Mouse (Mus musculus): ENCODE measurements around the gene Vars. TPM values are rescaled to one million over a fixed set of nuclear protein-coding genes. Genes with fewer than 3 reads are reported as not detected.
A peak's percentile ranks its signal among the peaks of the same experiment; 100 is the strongest.

Vars gene
- total RNA-seq, 2 experiments from 2014 or later = 52.9 to 55.9 TPM

DNA sequence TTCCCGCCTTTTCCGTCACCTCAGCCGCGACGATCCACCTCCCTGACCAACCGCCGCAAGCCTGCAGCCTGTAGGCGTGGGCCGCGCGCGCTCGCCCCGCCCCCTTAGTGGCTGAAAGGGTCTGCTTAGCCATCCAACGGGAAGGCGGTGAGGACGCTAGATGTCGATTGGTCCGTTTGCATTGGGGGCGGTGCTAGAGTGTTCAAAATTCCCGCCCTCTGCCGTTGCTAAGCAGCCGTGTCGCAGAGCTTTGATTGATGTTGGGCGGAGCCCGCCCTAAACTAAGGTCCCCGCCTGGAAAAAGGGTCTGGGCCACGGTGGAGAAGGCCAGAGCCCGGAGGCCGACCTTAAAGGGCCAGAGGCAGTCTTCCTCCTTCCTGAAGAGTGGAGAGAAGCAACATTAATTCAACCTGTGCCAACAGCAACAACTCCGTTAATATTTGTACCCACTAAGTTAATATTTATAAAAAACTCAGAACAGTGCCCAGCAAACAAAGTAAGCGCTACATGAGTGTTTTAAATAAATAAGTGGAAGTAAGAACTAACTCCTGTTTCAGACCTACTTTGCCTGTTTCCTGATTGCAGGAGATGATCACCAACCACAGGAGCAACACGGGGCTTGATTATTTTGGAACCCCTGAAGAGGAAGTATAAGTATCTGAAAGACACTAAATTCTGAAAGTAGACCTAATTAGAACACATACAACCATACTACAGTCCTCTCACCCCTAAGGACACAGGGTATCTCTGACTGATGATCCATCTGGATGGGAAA, 46.1 kb downstream of the Vars start, which contains the start of gene Msh5:
Gene Msh5 (minus strand): TSS at position 65 of the 775 bp plus-strand sequence.
- peak; percentile 93 to 97 for DNase-seq (ENCODE audit: low spot score in 2 of 2)

DNA sequence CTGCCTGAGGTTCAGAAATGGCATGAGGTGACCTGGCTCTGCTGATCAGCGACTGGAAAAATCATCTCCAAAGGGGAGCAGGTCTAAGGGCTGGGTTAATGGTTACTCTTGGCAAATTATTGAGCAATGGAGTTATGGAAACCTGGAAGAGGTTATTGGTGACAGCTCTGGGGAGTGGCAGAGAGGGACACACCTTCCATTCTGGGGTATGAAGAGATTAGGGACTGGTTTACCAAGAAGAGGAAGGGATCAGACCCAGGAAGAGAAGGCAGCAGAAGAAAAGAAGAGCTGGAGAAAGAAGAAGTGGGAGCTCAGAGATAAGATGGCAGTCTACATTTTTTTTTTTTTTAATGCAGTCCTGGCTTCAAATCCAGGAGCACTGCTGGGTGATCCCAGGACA, 46.9 kb downstream of the Vars start:
- DNase-seq (ENCODE audit: low spot score in 2 of 2) = no peak

GRCm38 (mm10) chr17:35048149-35048931, 47.6 kb downstream of the Vars start:
- DNase-seq (ENCODE audit: low spot score in 2 of 2) = no peak

DNA sequence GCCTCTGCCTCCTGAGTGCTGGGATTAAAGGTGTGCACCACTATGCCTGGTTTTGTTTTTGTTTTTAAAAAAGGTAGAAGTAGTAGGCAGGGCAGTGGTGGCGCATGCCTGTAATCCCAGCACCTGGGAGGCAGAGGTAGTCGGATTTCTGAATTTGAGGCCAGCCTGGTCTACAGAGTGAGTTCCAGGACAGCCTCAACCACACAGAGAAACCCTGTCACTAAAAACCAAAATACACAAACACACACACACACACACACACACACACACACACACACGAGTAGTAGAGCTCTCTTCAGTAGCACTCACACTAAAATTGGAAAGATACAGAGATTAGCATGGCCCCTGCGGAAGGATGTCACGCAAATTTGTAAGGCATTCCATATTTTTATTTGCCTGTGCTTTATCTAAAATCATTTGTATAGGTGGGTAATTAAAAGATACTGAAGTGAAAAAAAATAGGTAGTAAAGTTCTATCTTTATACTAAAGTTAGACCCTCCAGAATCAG, 48.2 kb downstream of the Vars start:
- DNase-seq (ENCODE audit: low spot score in 2 of 2) = no peak

DNA sequence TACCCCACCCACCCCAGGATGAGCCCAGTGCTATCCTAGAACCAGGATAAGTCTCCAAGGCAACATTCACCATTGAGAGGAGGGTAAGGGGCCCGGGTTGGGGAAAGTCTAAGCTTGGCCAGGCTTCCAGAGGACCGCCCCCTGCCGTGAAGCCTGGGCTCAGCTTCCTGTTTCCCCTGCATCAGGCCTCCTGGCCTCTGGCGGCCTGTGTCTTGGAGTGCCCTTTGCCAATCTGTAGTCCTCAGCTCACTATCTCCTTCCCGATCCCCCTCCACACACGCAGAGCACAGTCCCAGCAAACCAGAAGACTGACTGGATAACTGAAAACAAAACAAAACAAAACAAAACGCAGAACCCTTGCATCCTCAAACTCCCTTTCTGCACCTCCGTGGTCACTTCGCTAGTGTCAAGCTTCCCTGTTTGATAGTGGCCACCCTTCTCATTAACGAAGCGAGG, 48.8 kb downstream of the Vars start, which contains the start of gene Clic1:
Gene Clic1 (plus strand): TSS at position 406 of the 456 bp plus-strand sequence.
- no peak for DNase-seq (ENCODE audit: low spot score in 2 of 2)

DNA sequence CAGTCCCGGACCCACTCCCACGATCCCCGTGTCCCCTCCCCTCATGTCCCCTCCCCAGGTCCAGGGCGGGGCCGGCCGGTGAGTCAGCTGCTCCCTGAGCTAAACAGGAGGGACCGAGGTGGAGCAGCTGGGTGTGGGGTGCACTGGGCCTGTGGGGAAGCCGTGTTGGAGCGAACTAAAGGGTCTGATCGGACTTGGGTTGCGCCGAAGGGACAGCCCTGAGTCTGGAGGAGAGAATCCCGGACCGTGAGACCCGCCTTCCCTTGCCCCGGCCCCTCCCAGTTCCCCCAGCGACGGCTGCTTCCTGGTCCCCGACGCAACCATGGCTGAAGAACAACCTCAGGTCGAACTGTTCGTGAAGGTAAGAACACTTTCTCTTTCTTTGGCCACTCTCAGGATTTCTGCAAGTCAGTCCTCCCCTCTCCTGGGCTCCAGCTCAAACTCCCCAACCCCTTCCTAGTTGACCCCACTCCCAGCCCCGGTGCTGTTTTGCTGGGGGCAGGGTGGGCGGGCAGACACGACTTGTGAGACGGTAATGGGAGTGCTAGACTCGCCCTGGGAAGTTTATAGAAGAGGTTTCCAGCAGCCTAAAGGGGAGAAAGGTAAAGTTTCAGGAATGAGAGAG, 49.5 kb downstream of the Vars start:
- DNase-seq (ENCODE audit: low spot score in 2 of 2) = no peak

DNA sequence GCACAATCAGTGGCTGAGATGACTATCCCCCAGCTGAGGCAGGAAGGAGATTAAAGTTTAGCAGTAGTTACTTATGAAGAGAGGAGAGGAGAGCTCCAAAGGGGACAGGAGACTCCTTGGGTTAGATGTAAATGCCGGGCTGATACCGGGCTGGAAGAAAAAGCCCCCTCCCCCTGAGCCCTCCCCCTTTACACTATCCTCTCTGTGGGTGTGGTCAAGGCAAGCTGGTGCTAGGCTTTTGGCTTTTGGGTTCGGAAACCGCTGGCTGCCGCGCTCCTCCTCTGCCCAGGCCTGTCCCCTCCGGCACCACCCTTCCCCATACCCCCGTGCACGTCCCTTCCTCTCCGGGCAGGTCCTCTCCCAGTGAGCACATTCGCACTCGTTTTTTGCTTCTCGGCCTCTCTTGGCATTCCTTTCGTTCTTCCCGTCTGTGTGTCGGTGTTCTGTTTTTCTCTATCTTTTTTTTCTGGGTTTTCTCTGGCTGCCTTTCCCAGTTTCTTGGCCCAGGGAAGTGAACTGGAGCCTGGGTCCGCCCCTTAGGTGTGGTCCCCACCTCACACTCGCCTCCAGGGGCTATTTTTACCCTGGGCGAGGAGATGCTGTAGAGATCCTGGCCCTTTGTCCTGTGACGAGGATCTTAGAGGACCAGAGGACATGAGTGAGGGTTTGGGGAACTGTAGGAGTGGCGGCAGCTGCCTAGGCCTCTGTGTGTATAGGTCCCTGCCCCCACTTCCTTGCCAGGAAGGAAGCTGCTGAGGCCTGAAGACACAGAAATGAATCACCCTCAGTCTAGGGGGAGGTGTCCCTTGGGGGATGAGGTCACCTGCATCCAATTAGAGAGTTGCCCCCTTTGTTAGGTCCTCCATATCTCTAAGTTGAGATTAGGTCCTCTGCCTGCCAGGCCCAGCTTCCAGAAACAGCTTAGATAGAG, 50.6 kb downstream of the Vars start:
- DNase-seq (ENCODE audit: low spot score in 2 of 2) = no peak

DNA sequence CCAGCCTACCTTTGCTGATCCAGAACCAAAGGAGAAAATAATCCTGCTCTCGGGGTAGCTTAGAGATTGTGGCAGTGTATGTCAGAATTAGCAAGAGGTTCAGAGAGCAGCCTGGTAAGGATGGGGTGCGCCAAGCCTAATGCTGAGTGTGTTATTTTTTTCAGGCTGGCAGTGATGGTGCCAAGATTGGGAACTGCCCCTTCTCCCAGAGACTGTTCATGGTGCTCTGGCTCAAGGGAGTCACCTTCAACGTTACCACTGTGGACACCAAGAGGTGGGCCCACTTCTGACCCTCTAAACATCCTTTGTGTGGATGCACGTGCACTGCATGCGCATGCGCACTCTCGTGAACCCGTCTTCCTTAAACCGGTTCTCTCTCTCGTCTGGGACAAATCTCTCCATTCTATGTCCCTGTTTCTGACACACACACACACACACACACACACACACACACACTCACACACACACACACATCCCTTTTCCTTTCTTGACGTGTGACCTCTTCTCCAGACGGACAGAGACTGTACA, 51.5 kb downstream of the Vars start:
- no peak for DNase-seq (ENCODE audit: low spot score in 2 of 2)

GRCm38 (mm10) chr17:35055691-35056495, 55.1 kb downstream of the Vars start:
- no peak for DNase-seq (ENCODE audit: low spot score in 2 of 2)

GRCm38 (mm10) chr17:35057090-35057489, 56.3 kb downstream of the Vars start:
- DNase-seq (ENCODE audit: low spot score in 2 of 2) = no peak

GRCm38 (mm10) chr17:35058316-35058715, 57.5 kb downstream of the Vars start:
- no peak for DNase-seq (ENCODE audit: low spot score in 2 of 2)

- DNase-seq (ENCODE audit: low spot score in 2 of 2) = peak; percentile 79 to 85
Measured at GRCm38 (mm10) chr17:35058911-35059892, 58.4 kb downstream of the Vars start, which contains the start of gene Ddah2. Gene Ddah2, plus strand, starts transcription at chr17:35059035.

DNA sequence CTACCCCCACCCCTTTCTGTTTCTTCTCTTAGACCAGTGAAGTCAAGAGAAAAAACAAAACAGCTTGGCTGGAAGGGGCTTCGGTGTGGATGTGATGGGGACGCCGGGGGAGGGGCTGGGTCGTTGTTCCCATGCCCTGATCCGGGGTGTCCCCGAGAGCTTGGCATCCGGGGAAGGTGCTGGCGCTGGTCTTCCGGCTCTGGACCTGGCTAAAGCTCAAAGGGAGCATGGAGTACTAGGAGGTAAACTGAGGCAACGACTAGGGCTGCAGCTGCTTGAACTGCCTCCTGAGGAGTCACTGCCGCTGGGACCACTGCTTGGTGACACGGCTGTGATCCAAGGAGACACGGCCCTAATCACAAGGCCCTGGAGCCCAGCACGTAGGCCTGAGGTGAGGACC, 59.3 kb downstream of the Vars start:
- no peak for DNase-seq (ENCODE audit: low spot score in 2 of 2)

DNA sequence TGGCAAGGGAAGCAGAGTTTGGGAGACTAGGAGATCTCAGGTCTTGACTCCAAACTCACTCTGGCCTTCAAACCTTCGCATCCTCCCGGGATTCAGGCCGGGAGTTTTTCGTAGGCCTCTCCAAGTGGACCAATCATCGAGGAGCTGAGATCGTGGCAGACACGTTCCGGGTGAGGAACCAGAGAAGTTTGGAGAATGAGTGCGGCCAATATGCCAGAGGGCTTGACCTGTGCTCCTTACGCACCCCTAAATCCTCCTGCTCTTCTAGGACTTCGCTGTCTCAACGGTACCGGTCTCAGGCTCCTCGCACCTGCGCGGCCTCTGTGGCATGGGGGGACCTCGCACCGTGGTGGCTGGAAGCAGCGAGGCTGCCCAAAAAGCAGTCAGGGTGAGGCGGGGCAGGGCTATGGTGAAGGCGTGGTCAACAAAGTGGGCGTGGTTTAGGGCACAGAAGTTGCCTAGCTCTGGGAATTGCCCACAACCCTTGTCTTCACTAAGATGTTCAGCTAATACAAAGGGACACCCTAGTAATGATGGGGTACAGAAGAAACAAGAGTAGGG, 60.0 kb downstream of the Vars start:
- DNase-seq (ENCODE audit: low spot score in 2 of 2) = no peak

DNA sequence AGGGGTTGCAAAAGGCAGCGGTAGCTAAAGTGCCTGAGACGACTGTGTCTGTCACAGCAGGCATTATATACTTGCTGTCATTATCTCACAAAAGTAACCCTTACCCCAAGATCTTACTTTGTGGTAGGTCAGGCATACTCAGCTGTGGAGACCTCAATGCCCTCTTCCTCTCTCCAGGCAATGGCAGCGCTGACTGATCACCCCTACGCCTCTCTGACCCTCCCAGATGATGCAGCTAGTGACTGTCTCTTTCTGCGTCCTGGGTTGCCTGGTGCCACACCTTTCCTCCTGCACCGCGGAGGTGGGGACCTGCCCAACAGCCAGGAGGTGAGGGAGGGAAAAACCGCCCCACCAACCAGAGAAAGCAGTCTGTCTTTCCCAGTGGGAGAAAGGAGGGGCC, 60.5 kb downstream of the Vars start:
- no peak for DNase-seq (ENCODE audit: low spot score in 2 of 2)

- DNase-seq (ENCODE audit: low spot score in 2 of 2) = no peak
Measured at GRCm38 (mm10) chr17:35063466-35063865, 62.7 kb downstream of the Vars start.

- DNase-seq (ENCODE audit: low spot score in 2 of 2) = no peak
Measured at GRCm38 (mm10) chr17:35064378-35064877, 63.6 kb downstream of the Vars start.

Measured in layer of hippocampus, postnatal 14 days (tissue).